Mouse (Mus musculus): Measurements from ENCODE around the gene Olfr876. TPM values are rescaled to one million over a fixed set of nuclear protein-coding genes. Genes with fewer than 3 reads are reported as not detected.
"Not testable (repeated sequence)": the region's sequence is repeated elsewhere in the genome, so short reads cannot be mapped to it uniquely, and the experiment has no call there.

The Olfr876 gene
- not detected for total RNA-seq (2021)
- long read RNA-seq, experiment 1 = 0 reads
- long read RNA-seq, experiment 2 = 0 reads

GRCm38 (mm10) chr9:37802731-37803130 lies at the start of gene Olfr876:
Gene Olfr876, plus strand, starts transcription at chr9:37803031.
- intact Hi-C loops (cut with DNase I; ENCODE audit: low total_unique reads) = no loop called here
- DNase-seq = no peak

GRCm38 (mm10) chr9:37761728-37762127 lies 41.1 kb upstream of the Olfr876 start:
- DNase-seq = no peak
- intact Hi-C loops (cut with DNase I; ENCODE audit: low total_unique reads) = no loop called here

- intact Hi-C loops (cut with DNase I; ENCODE audit: low total_unique reads) = no loop called here
Measured at GRCm38 (mm10) chr9:37762541-37762940, 40.3 kb upstream of the Olfr876 start.

GRCm38 (mm10) chr9:37770661-37771060 lies 32.2 kb upstream of the Olfr876 start:
- DNase-seq = no peak
- intact Hi-C loops (cut with DNase I; ENCODE audit: low total_unique reads) = no loop called here

More at GRCm38 (mm10) chr9:37762541-37762940, 40.3 kb upstream of the Olfr876 start:
- DNase-seq = no peak

GRCm38 (mm10) chr9:37771759-37772158 lies 31.1 kb upstream of the Olfr876 start, which contains the start of gene Olfr875:
Gene Olfr875, plus strand, starts transcription at chr9:37771857.
- intact Hi-C loops (cut with DNase I; ENCODE audit: low total_unique reads) = no loop called here
- no peak for DNase-seq

- intact Hi-C loops (cut with DNase I; ENCODE audit: low total_unique reads) = no loop called here
- peak; percentile 12 for DNase-seq
Measured at GRCm38 (mm10) chr9:37782766-37783260, 20.0 kb upstream of the Olfr876 start.

- intact Hi-C loops (cut with DNase I; ENCODE audit: low total_unique reads); DNase-seq: not testable (repeated sequence)
Measured at GRCm38 (mm10) chr9:37783394-37784387, 19.1 kb upstream of the Olfr876 start.

GRCm38 (mm10) chr9:37786411-37786810 lies 16.4 kb upstream of the Olfr876 start:
- no peak for DNase-seq
- intact Hi-C loops (cut with DNase I; ENCODE audit: low total_unique reads) = no loop called here

- intact Hi-C loops (cut with DNase I; ENCODE audit: low total_unique reads) = no loop called here
- no peak for DNase-seq
Measured at GRCm38 (mm10) chr9:37802055-37802454, 776 bp upstream of the Olfr876 start.

GRCm38 (mm10) chr9:37807235-37807634 lies 4.4 kb downstream of the Olfr876 start:
- intact Hi-C loops (cut with DNase I; ENCODE audit: low total_unique reads) = no loop called here
- no peak for DNase-seq

- no peak for DNase-seq
- intact Hi-C loops (cut with DNase I; ENCODE audit: low total_unique reads) = no loop called here
Measured at GRCm38 (mm10) chr9:37808456-37808855, 5.6 kb downstream of the Olfr876 start.

- DNase-seq = no peak
- intact Hi-C loops (cut with DNase I; ENCODE audit: low total_unique reads) = no loop called here
Measured at GRCm38 (mm10) chr9:37808976-37809375, 6.1 kb downstream of the Olfr876 start.

GRCm38 (mm10) chr9:37814696-37815095 lies 11.9 kb downstream of the Olfr876 start:
- DNase-seq = no peak
- intact Hi-C loops (cut with DNase I; ENCODE audit: low total_unique reads) = no loop called here

- intact Hi-C loops (cut with DNase I; ENCODE audit: low total_unique reads) = no loop called here
- no peak for DNase-seq
Measured at GRCm38 (mm10) chr9:37829881-37830280, 27.1 kb downstream of the Olfr876 start.

GRCm38 (mm10) chr9:37833341-37833740 lies 30.5 kb downstream of the Olfr876 start:
- no peak for DNase-seq
- intact Hi-C loops (cut with DNase I; ENCODE audit: low total_unique reads) = no loop called here

- intact Hi-C loops (cut with DNase I; ENCODE audit: low total_unique reads) = no loop called here
- DNase-seq = no peak
Measured at GRCm38 (mm10) chr9:37849267-37849666, 46.4 kb downstream of the Olfr876 start.

GRCm38 (mm10) chr9:37853969-37854368 lies 51.1 kb downstream of the Olfr876 start, which contains the start of gene Olfr877:
Gene Olfr877, plus strand, starts transcription at chr9:37854269.
- no peak for DNase-seq
- intact Hi-C loops (cut with DNase I; ENCODE audit: low total_unique reads) = no loop called here

All from gastrocnemius, postnatal 14 days (tissue).